Mouse (Mus musculus) liver, embryonic 14 days (tissue): ENCODE results near the gene Olfr1335. TPM values are rescaled to one million over a fixed set of nuclear protein-coding genes. Genes with fewer than 3 reads are reported as not detected.

Experiments
- polyA plus RNA-seq: library from polyadenylated mRNA; depleted of rRNA; stranded (reverse); fragments of >200 nt; gene quantifications from 2 replicates; pipeline ENCODE4 v1.2.3, GENCODE M21; 2012; rRNA removed

The Olfr1335 gene
- not detected in 2 replicates for polyA plus RNA-seq

DNA sequence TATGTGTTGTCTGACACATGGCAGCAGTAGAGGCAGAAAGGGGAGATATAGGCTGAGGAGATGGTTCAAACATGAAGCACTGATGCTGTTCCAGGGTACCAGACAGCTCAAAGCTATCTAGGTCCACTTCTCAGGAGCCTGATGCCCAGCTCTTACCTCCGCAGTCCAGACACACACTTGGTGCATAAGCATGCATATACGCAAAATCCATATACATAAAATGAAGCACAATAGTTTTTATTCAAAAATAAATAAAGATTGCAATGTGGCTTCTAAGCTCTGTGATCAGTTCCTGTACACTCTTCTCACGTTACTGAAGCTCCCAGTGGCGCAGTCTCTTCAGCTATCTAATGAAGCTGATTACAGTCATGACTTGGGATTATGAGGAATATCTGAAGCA, at the start of gene Olfr1335:
Gene Olfr1335, minus strand, starts transcription at position 101 of the 400 bp plus-strand sequence.

DNA sequence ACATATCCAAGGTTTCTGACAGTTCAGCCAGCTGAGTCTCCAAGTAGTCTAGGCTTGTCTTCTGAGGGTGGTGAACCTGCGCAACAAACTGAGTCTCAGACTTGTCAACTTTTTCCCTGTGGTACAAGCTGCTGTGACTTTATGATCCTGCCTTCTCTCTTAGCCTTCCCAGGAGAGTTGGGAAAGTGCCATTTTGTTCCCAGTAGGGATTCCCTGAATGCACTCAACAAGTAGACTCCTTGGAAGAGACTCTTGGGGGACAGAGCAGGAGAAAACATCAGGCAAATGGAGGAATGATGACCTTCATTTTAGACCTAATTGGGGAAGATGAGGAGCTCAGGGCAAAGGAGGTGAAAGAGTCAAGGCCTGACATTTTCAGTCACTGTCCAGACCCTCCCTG, 26.4 kb upstream of the Olfr1335 start, which contains the start of gene Olfr1333:
Gene Olfr1333, minus strand, starts transcription at position 101 of the 400 bp plus-strand sequence.

DNA sequence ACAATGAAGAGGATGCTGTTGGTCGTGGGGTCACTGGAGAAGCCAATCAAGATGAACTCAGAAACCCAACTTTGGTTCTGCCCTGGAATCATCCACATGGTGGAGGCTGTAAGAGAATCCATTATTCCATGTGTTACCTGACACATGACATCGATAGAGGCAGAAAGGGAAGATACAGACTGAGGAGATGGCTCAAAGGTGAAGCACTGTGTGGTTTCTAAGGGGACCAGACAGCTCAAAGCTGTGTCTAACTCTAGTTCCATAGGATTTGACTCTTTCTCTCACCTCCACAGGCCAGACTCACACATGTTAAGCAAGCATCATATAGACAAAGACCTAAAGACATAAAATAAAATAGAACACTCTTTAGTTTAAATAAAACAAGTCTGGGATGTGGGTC, 27.3 kb downstream of the Olfr1335 start, which contains the start of gene Olfr1337:
Gene Olfr1337, minus strand, starts transcription at position 101 of the 400 bp plus-strand sequence.

Other genes starting within 250 kb of the Olfr1335 start
- 0.53 and 0.67 TPM in 2 replicates for gene Cfap57, start 189.2 kb downstream of the Olfr1335 start, polyA plus RNA-seq
- 60.5 and 62.5 TPM in 2 replicates for gene Ebna1bp2, start 189.1 kb downstream of the Olfr1335 start, polyA plus RNA-seq
- gene Olfr62, start 151.0 kb downstream of the Olfr1335 start, polyA plus RNA-seq: not detected in 2 replicates
- gene Olfr1342, start 117.2 kb downstream of the Olfr1335 start, polyA plus RNA-seq: not detected in 2 replicates
- not detected in 2 replicates for gene Olfr1341, start 106.4 kb downstream of the Olfr1335 start, polyA plus RNA-seq
- not detected in 2 replicates for gene Olfr1340, start 89.8 kb downstream of the Olfr1335 start, polyA plus RNA-seq
- not detected in 2 replicates for gene Olfr1339, start 77.8 kb downstream of the Olfr1335 start, polyA plus RNA-seq
- not detected in 2 replicates for gene Olfr1338, start 51.2 kb downstream of the Olfr1335 start, polyA plus RNA-seq
- gene Olfr1337, start 27.4 kb downstream of the Olfr1335 start, polyA plus RNA-seq: not detected in 2 replicates
- gene Olfr1333, start 26.3 kb upstream of the Olfr1335 start, polyA plus RNA-seq: not detected in 2 replicates
- not detected in 2 replicates for gene Olfr1331, start 54.7 kb upstream of the Olfr1335 start, polyA plus RNA-seq
- not detected in 2 replicates for gene Olfr1330, start 78.7 kb upstream of the Olfr1335 start, polyA plus RNA-seq
- not detected in 2 replicates for gene Olfr1329, start 107.5 kb upstream of the Olfr1335 start, polyA plus RNA-seq
- gene Olfr1328, start 128.7 kb upstream of the Olfr1335 start, polyA plus RNA-seq: not detected in 2 replicates
- not detected in 2 replicates for gene Lao1, start 151.6 kb upstream of the Olfr1335 start, polyA plus RNA-seq